9 mouse cellular contexts compared by ENCODE assay signal in genomic region chr3:84154721-84155141, GRCm38 (mm10). TPM values are rescaled to one million over a fixed set of nuclear protein-coding genes. Genes with fewer than 3 reads are reported as not detected.
A peak's percentile ranks its signal among the peaks of the same experiment; 100 is the strongest.
DNase-seq lines count a peak whose midpoint lies in the region; ATAC-seq and TF ChIP-seq lines count a peak whose summit lies in the region.
"Had no signal": no experiment of that assay in that cellular context is flagged by ENCODE, and none has a peak within 500 bp of the region (broad histone marks: within the 10 kb centered on the region; RNA-seq: fewer than 3 reads in every experiment).

No protein-coding gene starts in this region.

- no peak for DNase-seq in hindbrain, embryonic 10.5 days (ENCODE audit: low spot score)
- DNase-seq in liver, postnatal 0 days, result peak; percentile 20
- no peak for DNase-seq in adipocyte (ENCODE audit: low spot score)
- no peak for DNase-seq in left cerebral cortex, postnatal 14 days (ENCODE audit: low spot score in 2 of 2)
- DNase-seq in cerebellum, adult 9-10 months, result no peak
- DNase-seq: kidney, postnatal 4 days had no signal

- no peak overlapping the region for H3K27ac ChIP-seq in ES-Bruce4 (ENCODE audit: insufficient read depth, low read length)
- peak overlapping the region; percentile 93; the same call in 1 of the 2 replicates for H3K27ac ChIP-seq in hindbrain, embryonic 10.5 days
- peak overlapping the region; percentile 81 for H3K27ac ChIP-seq in liver, postnatal 0 days (ENCODE audit: low read depth)

- no peak for TF ChIP-seq POLR2A in ES-Bruce4 (IDR thresholded peaks at IDR 0.05; ENCODE audit: insufficient read depth, low read length)

- H3K9me3 ChIP-seq in erythroblast, embryonic 14.5 days (ENCODE audit: control insufficient read depth, low read length), result no peaks in the 10 kb centered on the region
- peaks cover 9% of the 10 kb centered on the region for H3K9me3 ChIP-seq in ES-Bruce4 (replicated peaks; ENCODE audit: control insufficient read depth, insufficient read depth, low read length, poor library complexity, severe bottlenecking)
- no peaks in the 10 kb centered on the region for H3K9me3 ChIP-seq in hindbrain, embryonic 10.5 days
- no peaks in the 10 kb centered on the region for H3K9me3 ChIP-seq in liver, postnatal 0 days (ENCODE audit: low read length)

- H3K4me2 ChIP-seq in liver, postnatal 0 days (ENCODE audit: low read depth, low read length), result peak overlapping the region; percentile 97

- WGBS in hindbrain, embryonic 10.5 days, result 18% methylated on average over 12 of the region's 12 CpGs
- WGBS in liver, postnatal 0 days (ENCODE audit: insufficient replicate concordance), result 6% methylated on average over 12 of the region's 12 CpGs

- H3K9ac ChIP-seq in ES-Bruce4 (ENCODE audit: low read depth, poor library complexity, severe bottlenecking), result peak overlapping the region; percentile 89
- peak overlapping the region; percentile 75 for H3K9ac ChIP-seq in liver, postnatal 0 days (replicated peaks)

- no peaks in the 10 kb centered on the region for H3K27me3 ChIP-seq in erythroblast, embryonic 14.5 days (ENCODE audit: control insufficient read depth)
- no peaks in the 10 kb centered on the region for H3K27me3 ChIP-seq in ES-Bruce4 (ENCODE audit: control insufficient read depth, insufficient read depth, low read length, poor library complexity, severe bottlenecking)
- no peaks in the 10 kb centered on the region for H3K27me3 ChIP-seq in hindbrain, embryonic 10.5 days (ENCODE audit: insufficient read depth, poor library complexity, severe bottlenecking)
- no peaks in the 10 kb centered on the region for H3K27me3 ChIP-seq in liver, postnatal 0 days (ENCODE audit: insufficient read depth, low read length)

- H3K36me3 ChIP-seq in erythroblast, embryonic 14.5 days (ENCODE audit: control insufficient read depth), result peaks cover 3% of the 10 kb centered on the region
- no peaks in the 10 kb centered on the region for H3K36me3 ChIP-seq in ES-Bruce4 (ENCODE audit: control insufficient read depth, insufficient read depth, low read length, poor library complexity, severe bottlenecking)
- peaks cover 14% of the 10 kb centered on the region for H3K36me3 ChIP-seq in hindbrain, embryonic 10.5 days
- H3K36me3 ChIP-seq in liver, postnatal 0 days (replicated peaks; ENCODE audit: insufficient read depth, low read length), result no peaks in the 10 kb centered on the region

- H3K4me3 ChIP-seq in erythroblast, embryonic 14.5 days (replicated peaks), result peak overlapping the region; percentile 80
- H3K4me3 ChIP-seq in ES-Bruce4 (ENCODE audit: low read depth, low read length), result no peak overlapping the region
- peak overlapping the region; percentile 62 for H3K4me3 ChIP-seq in hindbrain, embryonic 10.5 days
- peak overlapping the region; percentile 62 for H3K4me3 ChIP-seq in liver, postnatal 0 days (ENCODE audit: low read depth, low read length)

- no peak for TF ChIP-seq CTCF in ES-Bruce4 (IDR thresholded peaks at IDR 0.05; ENCODE audit: low read depth, low read length)
- no peak for TF ChIP-seq CTCF in liver, postnatal 0 days (IDR thresholded peaks at IDR 0.05; ENCODE audit: low read depth)

- no peak for ATAC-seq in erythroblast, adult 5-6 weeks (replicated peaks; ENCODE audit: low FRiP score, poor library complexity, severe bottlenecking)
- no peak for ATAC-seq in liver, postnatal 0 days

- no peak for TF ChIP-seq EP300 in ES-Bruce4 (IDR thresholded peaks at IDR 0.05; ENCODE audit: insufficient read depth, low read depth, low read length)
- peak; percentile 87 for TF ChIP-seq EP300 in liver, postnatal 0 days (IDR thresholded peaks at IDR 0.05; ENCODE audit: low read depth)

- intact Hi-C loops in left cerebral cortex, postnatal 14 days (cut with DNase I), result loop anchor here (5.0 to 10.0 kb wide), 2 partner anchors 117 to 240 kb away; no protein-coding TSS in a partner anchor

- H3K4me1 ChIP-seq in erythroblast, embryonic 14.5 days (ENCODE audit: control insufficient read depth), result peaks cover 24% of the 10 kb centered on the region
- no peaks in the 10 kb centered on the region for H3K4me1 ChIP-seq in ES-Bruce4 (ENCODE audit: control insufficient read depth, insufficient read depth, low read length)
- H3K4me1 ChIP-seq in hindbrain, embryonic 10.5 days (replicated peaks), result peaks cover 18% of the 10 kb centered on the region
- H3K4me1 ChIP-seq in liver, postnatal 0 days (ENCODE audit: insufficient read depth), result peaks cover 8% of the 10 kb centered on the region

RNA-seq across cellular contexts. Expression of gene Mnd1, which starts 0.9 kb away (rescaled TPM):
- polyA plus RNA-seq in erythroblast, embryonic 14.5 days (2012), result 0.12 and 0.16 TPM in 2 replicates
- 8.2 TPM in 1 of 2 replicates, not detected in the other for total RNA-seq in erythroblast, adult 5-6 weeks (2015; ENCODE audit: low replicate concordance)
- 3.7 and 7.5 TPM in 2 replicates for total RNA-seq in erythroblast, adult 5-6 weeks (2017; ENCODE audit: low replicate concordance)
- polyA plus RNA-seq in ES-Bruce4 (2011; ENCODE audit: insufficient read depth, insufficient read length, low read depth, missing spikeins), result 43.8 and 50.7 TPM in 2 replicates
- 10.0 and 14.2 TPM in 2 replicates for polyA plus RNA-seq in hindbrain, embryonic 10.5 days (2016; fragmentation: Nextera tagmentation; extraction: Ambion mirVana)
- polyA plus RNA-seq in liver, postnatal 0 days (2015; fragmentation: Nextera tagmentation; extraction: Ambion mirVana), result 8.3 and 9.9 TPM in 2 replicates
- total RNA-seq in left cerebral cortex, postnatal 14 days (2021), result 1 to 10 TPM; 2.5 to 2.8 TPM

RNA-seq across cellular contexts. Expression of gene Gm6525, which starts 19.2 kb away (rescaled TPM):
- polyA plus RNA-seq in erythroblast, embryonic 14.5 days (2012), result not detected in 2 replicates
- not detected in 2 replicates for total RNA-seq in erythroblast, adult 5-6 weeks (2015; ENCODE audit: low replicate concordance)
- total RNA-seq in erythroblast, adult 5-6 weeks (2017; ENCODE audit: low replicate concordance), result not detected in 2 replicates
- 0.93 TPM in 1 of 2 replicates, not detected in the other for polyA plus RNA-seq in ES-Bruce4 (2011; ENCODE audit: insufficient read depth, insufficient read length, low read depth, missing spikeins)
- polyA plus RNA-seq in hindbrain, embryonic 10.5 days (2016; fragmentation: Nextera tagmentation; extraction: Ambion mirVana), result 1.5 and 1.9 TPM in 2 replicates
- 0.14 and 0.21 TPM in 2 replicates for polyA plus RNA-seq in liver, postnatal 0 days (2015; fragmentation: Nextera tagmentation; extraction: Ambion mirVana)
- under 1 TPM in 1 of 2 experiments, not detected in 1; 0.35 TPM for total RNA-seq in left cerebral cortex, postnatal 14 days (2021)
